Mouse (Mus musculus) cortical plate, adult 2 months (tissue): ENCODE results near the gene Sdhaf4. TPM values are rescaled to one million over a fixed set of nuclear protein-coding genes. Genes with fewer than 3 reads are reported as not detected.

ENCODE experiments used
- H3K27ac ChIP-seq: fragments of 200-500 bp; 2 replicates; pipeline ENCODE4 v1.5.1; 2012; ENCODE audit warnings: low read length, control low read depth, inconsistent platforms; ENCODE audit not compliant: insufficient read depth
- H3K4me1 ChIP-seq: fragments of 200-500 bp; 2 replicates; pipeline ENCODE4 v1.6.1; 2011; ENCODE audit warnings: low read length; ENCODE audit not compliant: control insufficient read depth, insufficient read depth
- H3K4me3 ChIP-seq: fragments of 200-500 bp; 2 replicates; pipeline ENCODE4 v1.5.1; 2011; ENCODE audit warnings: mild to moderate bottlenecking, low read length, control low read depth; ENCODE audit not compliant: insufficient read depth
- CTCF ChIP-seq: fragments of 200-500 bp; IDR thresholded peaks from 2 replicates; pipeline ENCODE4 v1.5.1; 2011; ENCODE audit warnings: mild to moderate bottlenecking, control low read depth, low read length; ENCODE audit not compliant: insufficient read depth; ENCODE audit errors: extremely low read depth
- POLR2A ChIP-seq: fragments of 200-500 bp; IDR thresholded peaks from 2 replicates; pipeline ENCODE4 v1.6.1; 2011; ENCODE audit warnings: mild to moderate bottlenecking, low read length, control low read depth; ENCODE audit not compliant: insufficient read depth; ENCODE audit errors: extremely low read depth
- polyA plus RNA-seq: library from polyadenylated mRNA; depleted of rRNA; stranded (reverse); fragments of >200 nt; gene quantifications from 2 replicates; pipeline ENCODE4 v1.2.3, GENCODE M21; 2012; rRNA removed

Sdhaf4 gene
- 71.9 and 72.0 TPM in 2 replicates for polyA plus RNA-seq

GRCm38 (mm10) chr1:24005070-24005804 lies at the start of gene Sdhaf4:
Gene Sdhaf4 (minus strand): TSS chr1:24005656.
- TF ChIP-seq POLR2A (peak; percentile 84), CTCF (no peak)
- Histone ChIP-seq H3K27ac (peak within 1 kb of the TSS; percentile 92), H3K4me3 (peak within 1 kb of the TSS; percentile 91)

GRCm38 (mm10) chr1:24046730-24047510 lies 41.5 kb upstream of the Sdhaf4 start:
- Histone ChIP-seq H3K4me1 (no peaks in the 10 kb centered on the region), H3K27ac (no peak overlapping the region), H3K4me3 (no peak overlapping the region)
- TF ChIP-seq CTCF = no peak
- TF ChIP-seq POLR2A = no peak

More at GRCm38 (mm10) chr1:24005070-24005804, at the start of gene Sdhaf4:
- peaks cover 2% of the 10 kb centered on the region; the same call in 1 of the 2 replicates for H3K4me1 ChIP-seq

GRCm38 (mm10) chr1:24045627-24046026 lies 40.2 kb upstream of the Sdhaf4 start:
- no peak overlapping the region for H3K27ac ChIP-seq
- H3K4me1 ChIP-seq = no peaks in the 10 kb centered on the region
- TF ChIP-seq CTCF (no peak), POLR2A (no peak)
- no peak overlapping the region for H3K4me3 ChIP-seq

GRCm38 (mm10) chr1:24043007-24043406 lies 37.6 kb upstream of the Sdhaf4 start:
- H3K27ac ChIP-seq = no peak overlapping the region
- no peak overlapping the region for H3K4me3 ChIP-seq
- no peaks in the 10 kb centered on the region for H3K4me1 ChIP-seq
- TF ChIP-seq POLR2A = no peak

GRCm38 (mm10) chr1:24033759-24034423 lies 28.4 kb upstream of the Sdhaf4 start:
- H3K4me1 ChIP-seq = no peaks in the 10 kb centered on the region
- no peak overlapping the region for H3K27ac ChIP-seq
- TF ChIP-seq POLR2A = no peak
- no peak for TF ChIP-seq CTCF
- H3K4me3 ChIP-seq = no peak overlapping the region

- Histone ChIP-seq H3K27ac (no peak overlapping the region), H3K4me3 (no peak overlapping the region), H3K4me1 (no peaks in the 10 kb centered on the region)
- TF ChIP-seq POLR2A = no peak
- TF ChIP-seq CTCF = no peak
These were observed 5.4 kb upstream of the Sdhaf4 start for GRCm38 (mm10) chr1:24010821-24011220.

- H3K4me3 ChIP-seq = no peak overlapping the region
- TF ChIP-seq POLR2A (no peak), CTCF (no peak)
- H3K4me1 ChIP-seq = no peaks in the 10 kb centered on the region
- no peak overlapping the region for H3K27ac ChIP-seq
These were observed 4.6 kb upstream of the Sdhaf4 start for GRCm38 (mm10) chr1:24010016-24010415.

- TF ChIP-seq POLR2A (no peak), CTCF (no peak)
- no peak overlapping the region for H3K27ac ChIP-seq
- peaks cover 2% of the 10 kb centered on the region; the same call in 1 of the 2 replicates for H3K4me1 ChIP-seq
- H3K4me3 ChIP-seq = no peak overlapping the region
These were observed 2.2 kb upstream of the Sdhaf4 start for GRCm38 (mm10) chr1:24007621-24008020.

- no peak overlapping the region for H3K4me3 ChIP-seq
- TF ChIP-seq POLR2A (no peak), CTCF (no peak)
- peaks cover under 1% of the 10 kb centered on the region; the same call in 1 of the 2 replicates for H3K4me1 ChIP-seq
- no peak overlapping the region for H3K27ac ChIP-seq
These were observed 6.1 kb downstream of the Sdhaf4 start for GRCm38 (mm10) chr1:23999318-23999717.
